Mouse (Mus musculus) heart, adult 2 months (tissue): ENCODE results near the gene Mepce.

Experiments
- CTCF ChIP-seq: fragments of 200-600 bp; IDR thresholded peaks from 2 replicates; pipeline ENCODE4 v1.8.1; 2022; ENCODE audit warnings: antibody characterized with exemption, mild to moderate bottlenecking, moderate library complexity
- EP300 ChIP-seq: fragments of 200-500 bp; IDR thresholded peaks from 2 replicates; pipeline ENCODE4 v1.6.1; 2011; ENCODE audit warnings: low read depth, low read length, control low read depth; ENCODE audit not compliant: insufficient read depth
- POLR2A ChIP-seq: fragments of 200-500 bp; IDR thresholded peaks from 2 replicates; pipeline ENCODE4 v1.6.1; 2011; ENCODE audit warnings: mild to moderate bottlenecking, low read depth, low read length, control low read depth; ENCODE audit not compliant: insufficient read depth

DNA sequence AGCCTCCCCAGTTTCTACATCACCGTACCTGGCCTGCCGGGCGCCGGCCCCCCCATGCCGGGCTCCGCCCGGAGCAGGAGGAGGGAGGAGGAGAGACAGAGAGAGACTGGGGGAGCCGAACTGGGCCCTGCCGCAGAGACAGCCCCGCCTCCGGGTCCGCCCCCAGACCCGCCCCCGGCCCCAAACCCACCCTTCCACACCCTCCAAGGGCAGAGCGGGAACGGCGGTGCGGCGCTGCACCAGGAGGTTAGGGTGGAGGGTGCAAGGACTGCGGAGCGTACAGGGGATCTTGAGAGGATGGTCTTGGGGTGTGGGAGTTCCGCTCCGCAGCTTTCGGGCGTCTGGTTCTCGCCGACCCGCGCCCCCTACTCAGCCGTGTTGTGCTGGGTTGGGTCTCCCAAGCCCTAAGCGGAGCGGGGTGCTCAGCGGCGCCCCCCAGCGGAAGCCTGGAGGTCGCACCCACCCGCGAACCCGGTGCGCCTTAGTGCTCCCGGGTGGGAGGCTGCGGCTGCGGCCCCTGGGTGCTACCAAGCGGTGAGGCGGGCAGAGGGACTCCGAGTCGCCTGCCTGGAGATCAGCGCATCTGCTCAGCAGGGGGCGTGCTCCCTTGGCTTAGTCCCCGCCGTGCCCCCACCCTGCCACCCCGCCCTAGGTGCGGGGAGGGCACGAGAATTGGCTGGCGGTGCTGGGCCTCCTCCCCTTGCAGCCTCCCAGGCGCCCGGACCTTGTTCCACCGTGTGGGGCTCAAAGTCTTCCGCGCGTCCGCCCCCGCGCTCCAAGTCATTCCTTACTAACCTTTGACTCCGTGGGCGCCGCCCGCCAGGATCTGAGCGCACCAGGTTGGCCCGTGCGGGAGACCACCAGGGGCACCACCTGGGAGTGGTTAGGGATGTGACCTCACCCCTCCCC, 46.2 kb downstream of the Mepce start, which contains the start of gene Nyap1:
- peak; percentile 93 for TF ChIP-seq CTCF
- peak; percentile 54; the same call in 1 of the 2 replicates for TF ChIP-seq POLR2A
- no peak for TF ChIP-seq EP300
